Mouse (Mus musculus) C2C12 (cell line): Measurements from ENCODE around the gene Pfdn2.

Experiments used
- CEBPB ChIP-seq: IDR thresholded peaks from one replicate; pipeline ENCODE4 v1.6.1; 2011; ENCODE audit warnings: low read depth, mild to moderate bottlenecking, control low read depth, moderate library complexity
- CTCF ChIP-seq: IDR thresholded peaks from one replicate; pipeline ENCODE4 v1.5.1; 2011; ENCODE audit not compliant: control insufficient read depth, insufficient read depth, insufficient read length
- MAX ChIP-seq: IDR thresholded peaks from one replicate; pipeline ENCODE4 v1.6.1; 2011; ENCODE audit warnings: mild to moderate bottlenecking, control low read depth
- MYOD1 ChIP-seq: IDR thresholded peaks from one replicate; pipeline ENCODE4 v1.6.1; 2011; ENCODE audit warnings: low read depth; ENCODE audit not compliant: control insufficient read depth, insufficient read length
- MYOG ChIP-seq: IDR thresholded peaks from one replicate; pipeline ENCODE4 v1.6.1; 2011; ENCODE audit not compliant: control insufficient read depth, insufficient read length; ENCODE audit errors: extremely low read depth
- USF1 ChIP-seq: IDR thresholded peaks from one replicate; pipeline ENCODE4 v1.6.1; 2011; ENCODE audit warnings: low read depth, mild to moderate bottlenecking, control low read depth, moderate library complexity

DNA sequence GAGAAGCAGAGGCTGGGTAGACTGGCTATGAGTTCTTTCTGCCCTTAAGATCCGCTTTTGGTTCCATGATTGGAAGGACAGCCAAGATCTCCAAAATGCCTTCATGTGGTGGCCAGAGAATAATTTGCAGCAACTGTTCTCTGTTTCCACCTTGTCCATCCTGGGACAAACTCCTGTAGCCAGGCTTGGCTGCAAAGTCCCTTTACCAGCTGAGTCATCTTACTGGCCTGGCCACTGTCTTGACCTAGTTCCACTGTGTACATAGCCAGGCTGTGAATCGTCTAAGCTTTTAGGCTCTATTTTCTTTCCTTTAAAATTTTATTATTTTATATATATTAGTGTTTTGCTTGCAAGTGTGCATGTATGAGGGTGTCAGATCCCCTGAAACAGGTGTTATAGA, 3.7 kb downstream of the Pfdn2 start:
- TF ChIP-seq CTCF (no peak), MAX (no peak), MYOG (no peak), CEBPB (no peak), USF1 (no peak), MYOD1 (no peak)
